Mouse (Mus musculus) megakaryocyte, adult 5-6 weeks (primary cell): ENCODE data around the gene Btbd9. TPM values are rescaled to one million over a fixed set of nuclear protein-coding genes. Genes with fewer than 3 reads are reported as not detected.

Experiments
- ATAC-seq: 2 replicates; pipeline ENCODE4 v1.8.0; 2016; ENCODE audit warnings: mild to moderate bottlenecking, inconsistent platforms; ENCODE audit not compliant: poor library complexity, severe bottlenecking
- total RNA-seq, 2 experiments: library from RNA; stranded (forward) in 1 of 2; stranded (reverse) in 1 of 2; fragments of 153-499, 151-499 nt in 1 of 2; fragments of 221-1000, 200-1000 nt in 1 of 2; gene quantifications; 2 replicates each; pipeline versions ENCODE4 v1.2.3 to v1.2.4; 2015 to 2017

The Btbd9 gene
- total RNA-seq, 2 experiments from 2014 or later = 15.5 to 21.0 TPM

DNA sequence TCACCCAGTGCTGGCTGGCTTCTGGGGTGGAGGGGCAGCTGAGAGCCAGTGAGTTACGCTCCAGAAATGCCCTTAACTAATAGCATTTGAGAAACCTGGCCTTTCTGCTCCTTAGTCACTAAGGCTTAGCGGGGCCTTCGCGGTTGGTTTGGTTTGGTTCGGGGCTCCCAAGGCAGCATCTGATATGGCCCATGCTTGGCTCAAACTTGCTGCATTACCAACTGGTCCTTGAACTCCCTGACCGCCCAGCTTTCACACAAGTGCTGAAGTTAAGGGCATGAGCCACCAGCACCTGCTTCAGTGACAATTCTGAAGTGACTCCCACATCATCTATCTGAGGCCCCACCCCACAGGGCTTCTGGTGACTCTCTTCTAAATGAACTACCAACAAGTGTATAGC, 28.0 kb upstream of the Btbd9 start:
- ATAC-seq = no peak

DNA sequence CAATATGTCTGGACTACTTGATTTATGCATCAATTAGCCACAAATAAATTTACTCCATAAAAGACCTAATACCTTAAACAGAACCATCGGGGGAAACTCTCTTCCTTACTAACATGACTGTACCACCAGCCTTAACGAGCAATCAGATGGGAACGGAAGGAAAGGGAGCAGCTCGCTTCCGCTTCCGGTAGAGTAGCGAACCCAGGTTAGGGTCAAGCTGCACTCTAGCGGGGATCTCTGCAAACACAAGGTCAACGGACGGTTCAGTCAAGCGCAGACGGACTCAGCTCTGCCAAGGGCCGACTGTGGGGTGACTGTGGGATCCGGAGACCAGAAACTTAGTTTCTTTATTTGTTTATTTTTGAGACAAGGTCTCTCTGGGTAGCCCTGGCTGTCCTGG, 25.9 kb upstream of the Btbd9 start:
- no peak for ATAC-seq

DNA sequence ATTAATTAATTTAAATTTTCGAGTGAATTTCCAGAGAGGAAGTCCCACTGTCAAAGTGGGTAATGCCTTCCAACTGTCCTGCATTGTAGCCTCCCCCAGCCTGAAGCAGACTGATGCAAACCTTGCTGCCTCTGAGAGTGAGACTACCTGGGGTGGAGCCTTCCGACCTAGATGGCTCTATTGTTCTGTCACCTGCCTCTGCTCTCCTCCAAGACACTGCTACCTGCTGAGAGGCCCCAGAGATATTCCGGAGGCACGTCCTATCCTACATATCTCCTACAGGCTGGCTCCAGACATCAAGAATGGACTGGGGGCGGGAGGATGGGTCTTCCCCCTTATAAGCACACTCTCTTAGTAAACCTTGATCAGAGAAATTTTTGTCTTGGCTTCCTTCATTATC, 22.0 kb upstream of the Btbd9 start:
- no peak for ATAC-seq

DNA sequence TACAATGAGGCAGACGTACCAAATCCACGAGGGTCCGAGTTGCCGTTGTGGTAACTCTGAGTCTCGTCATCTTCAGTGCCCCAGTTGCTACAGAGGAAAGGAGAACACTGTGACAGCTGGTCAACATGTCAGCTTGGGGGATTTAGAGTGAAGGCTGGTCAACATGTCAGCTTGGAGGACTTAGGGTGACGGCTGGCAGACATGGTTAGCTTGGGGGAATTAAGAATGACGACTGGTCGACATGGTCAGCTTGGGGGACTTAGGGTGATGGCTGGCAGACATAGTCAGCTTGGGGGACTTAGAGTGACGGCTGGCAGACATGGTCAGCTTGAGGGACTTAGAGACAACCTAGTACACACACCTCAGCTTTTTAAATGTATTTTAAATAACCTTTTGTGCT, 21.5 kb upstream of the Btbd9 start:
- no peak for ATAC-seq

DNA sequence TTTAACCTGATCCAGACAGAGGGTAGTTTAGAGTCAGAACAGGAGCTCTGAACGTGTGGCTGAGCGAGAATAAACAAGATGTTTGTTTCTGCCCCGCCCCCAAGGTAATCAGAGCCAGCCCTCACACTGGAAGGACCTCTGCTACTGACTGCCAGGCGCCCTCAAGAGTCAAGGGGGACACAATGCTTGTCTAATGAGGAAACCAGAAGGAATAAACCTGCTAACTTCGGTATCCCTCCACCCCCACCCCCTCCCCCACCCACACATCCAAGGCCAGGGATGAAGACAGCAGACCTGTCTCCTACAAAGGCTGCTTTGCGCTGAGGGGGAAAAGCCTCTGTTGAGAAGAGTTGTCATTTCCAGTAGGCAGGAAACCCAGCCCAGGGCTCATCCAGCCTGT, 18.6 kb upstream of the Btbd9 start:
- ATAC-seq = no peak

DNA sequence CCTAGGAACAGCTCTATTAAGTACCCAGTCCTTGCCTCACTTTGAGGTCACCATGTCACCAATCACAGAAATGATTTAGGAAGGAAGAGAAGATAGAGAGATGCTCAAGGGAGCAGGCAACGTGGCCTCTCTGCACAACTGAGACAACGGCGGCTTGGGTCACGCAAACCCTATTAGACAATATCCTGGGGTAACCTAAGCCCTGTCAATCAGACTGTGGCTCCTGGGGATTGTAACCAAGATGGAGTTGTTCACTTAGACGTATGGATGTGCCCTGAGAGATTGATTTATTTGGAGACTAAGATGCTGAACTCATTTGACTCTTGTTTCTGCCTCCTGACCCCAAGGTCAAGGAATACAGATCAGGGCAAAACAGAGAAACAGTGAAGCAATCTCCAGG, 18.1 kb upstream of the Btbd9 start:
- ATAC-seq = no peak

DNA sequence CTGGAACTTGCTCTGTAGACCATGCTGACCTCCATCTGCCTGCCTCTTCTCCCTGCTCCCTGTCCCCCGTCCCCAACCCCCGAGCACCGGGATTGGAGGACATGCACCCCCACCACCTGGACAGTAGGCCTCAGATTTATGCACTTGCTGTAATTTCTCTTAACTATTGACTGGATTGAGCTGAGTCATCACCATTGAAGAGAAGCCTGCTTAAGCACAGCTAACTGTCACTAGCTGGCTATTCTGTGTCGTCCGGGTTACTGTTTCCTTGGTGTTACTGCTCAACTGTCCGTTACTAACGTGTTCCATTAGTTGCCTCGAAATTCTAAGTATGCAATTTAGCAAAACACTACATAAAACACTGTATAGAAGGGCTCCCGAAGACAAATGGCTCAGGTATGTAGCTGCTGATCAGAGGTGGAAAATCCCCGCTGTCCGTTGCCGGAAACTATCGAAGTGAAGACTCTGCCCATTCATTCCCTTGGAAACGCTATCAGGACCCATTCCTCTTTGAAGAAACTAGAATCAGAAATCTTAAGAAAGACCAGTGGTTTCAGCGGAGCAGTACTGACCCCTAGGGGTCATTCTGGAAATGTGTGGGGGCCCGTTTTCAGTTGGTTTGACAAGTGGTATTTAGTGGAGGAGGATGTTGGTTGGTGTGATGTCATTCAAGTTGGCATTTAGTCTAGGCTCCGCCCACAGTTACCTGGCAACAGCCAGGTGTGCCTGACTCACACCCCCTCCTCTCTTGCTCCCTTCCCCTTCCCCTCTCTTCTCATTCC, 14.3 kb upstream of the Btbd9 start:
- ATAC-seq = peak; percentile 51; the same call in 1 of the 2 replicates

DNA sequence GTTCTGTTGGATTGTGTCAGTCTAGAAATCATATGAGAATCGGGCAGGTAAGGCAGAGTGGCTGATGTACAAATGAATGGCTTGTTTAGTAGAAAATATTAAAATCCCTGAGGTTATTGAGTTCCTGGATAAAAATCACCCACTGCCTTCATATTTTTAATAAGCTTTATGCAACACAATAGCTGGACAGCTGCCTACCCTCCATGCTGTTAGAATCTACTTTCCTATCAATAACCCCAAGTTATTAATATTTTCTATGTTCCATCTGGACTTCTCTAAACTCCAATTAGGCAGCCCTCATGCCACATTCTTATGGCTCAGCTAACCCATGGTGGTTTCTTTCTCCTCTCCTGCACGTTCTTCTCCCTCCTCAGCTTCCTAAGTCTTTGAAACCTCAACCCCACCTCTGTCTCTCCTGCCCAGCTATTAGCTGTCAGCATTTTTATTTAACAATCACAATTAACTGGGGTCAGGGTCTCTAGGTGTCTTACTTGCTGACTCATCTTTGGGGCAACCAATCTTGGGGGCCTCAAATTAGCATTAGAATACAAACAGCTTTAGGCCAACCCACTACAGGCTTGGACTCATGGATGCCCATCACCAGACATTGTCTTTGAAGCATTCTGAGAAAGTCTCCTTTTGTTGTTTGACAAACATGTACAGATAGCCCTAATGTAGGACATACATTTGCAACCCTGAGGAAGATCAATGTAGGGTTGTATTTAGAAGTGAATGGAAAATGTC, 7.1 kb upstream of the Btbd9 start:
- no peak for ATAC-seq

DNA sequence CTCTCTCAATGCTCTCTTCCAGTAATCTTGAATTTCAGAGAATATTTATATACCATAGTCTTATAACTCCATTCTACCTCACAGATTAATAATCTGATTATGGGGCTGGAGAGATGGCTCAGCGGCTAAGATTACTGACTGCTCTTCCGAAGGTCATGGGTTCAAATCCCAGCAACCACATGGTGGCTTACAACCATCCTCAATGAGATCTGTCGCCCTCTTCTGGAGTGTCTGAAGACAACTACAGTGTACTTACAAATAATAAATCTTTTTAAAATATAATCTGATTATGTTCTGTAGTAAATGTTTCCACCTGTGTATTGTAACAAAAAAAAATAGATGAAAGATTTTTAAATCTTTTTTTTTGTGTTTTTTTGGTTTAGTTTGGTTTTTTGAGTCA, 6.0 kb upstream of the Btbd9 start:
- ATAC-seq = no peak

DNA sequence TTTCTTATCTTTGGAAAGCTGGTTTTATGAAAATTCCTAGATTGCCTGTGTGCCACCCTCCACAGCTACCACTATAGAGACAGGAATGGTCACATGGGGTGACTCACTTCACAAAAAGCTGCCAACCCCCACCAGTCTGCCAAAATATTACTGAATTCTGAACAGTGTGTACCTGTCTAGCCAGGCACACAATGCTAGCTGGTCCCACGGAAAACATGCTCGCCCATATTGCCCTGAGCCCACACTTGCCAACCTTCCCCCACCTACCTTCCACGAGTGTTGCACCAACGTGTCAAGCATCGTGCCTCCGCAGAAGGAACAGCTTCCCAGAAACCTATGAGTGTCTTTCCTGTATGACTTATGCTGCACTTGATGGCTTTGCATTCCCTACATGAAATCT, 4.9 kb upstream of the Btbd9 start:
- no peak for ATAC-seq

DNA sequence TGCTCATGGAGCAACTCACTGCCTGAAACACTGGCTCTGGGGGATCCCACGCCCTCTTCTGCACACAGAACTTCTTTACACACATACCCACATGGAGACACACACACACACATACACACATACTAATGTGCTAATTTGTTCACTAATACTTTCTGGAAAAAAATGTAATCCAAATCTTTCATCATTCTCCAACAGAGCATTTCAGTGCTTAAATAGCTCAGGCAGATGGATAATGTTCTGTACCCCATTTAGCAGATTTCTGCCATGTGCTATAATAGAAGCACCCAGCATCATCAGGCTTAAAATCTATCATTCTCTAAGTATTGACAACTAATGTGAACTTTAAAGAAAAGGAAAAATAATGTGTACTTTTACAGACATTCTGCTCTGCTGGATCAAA, 4.5 kb upstream of the Btbd9 start:
- ATAC-seq = no peak

DNA sequence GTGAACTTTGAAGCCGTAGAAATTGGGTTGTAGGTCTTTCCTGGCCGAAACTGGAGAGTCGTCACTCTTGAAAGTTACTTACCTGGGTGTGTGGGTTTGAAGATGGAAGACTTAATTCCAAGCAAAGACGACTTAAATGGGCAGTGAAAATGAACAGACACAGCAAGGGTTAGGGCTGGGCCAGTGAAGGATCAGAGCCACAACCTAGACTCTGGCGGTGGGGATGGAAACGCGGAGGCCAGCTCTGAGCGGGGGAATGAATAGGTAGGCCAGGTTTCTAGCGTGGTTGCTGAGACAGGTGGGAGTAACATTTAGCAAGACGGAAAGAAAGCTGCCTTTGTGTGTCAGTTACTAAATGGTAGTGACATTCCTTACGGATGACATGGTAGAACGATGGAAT, 658 bp upstream of the Btbd9 start:
- ATAC-seq = no peak

DNA sequence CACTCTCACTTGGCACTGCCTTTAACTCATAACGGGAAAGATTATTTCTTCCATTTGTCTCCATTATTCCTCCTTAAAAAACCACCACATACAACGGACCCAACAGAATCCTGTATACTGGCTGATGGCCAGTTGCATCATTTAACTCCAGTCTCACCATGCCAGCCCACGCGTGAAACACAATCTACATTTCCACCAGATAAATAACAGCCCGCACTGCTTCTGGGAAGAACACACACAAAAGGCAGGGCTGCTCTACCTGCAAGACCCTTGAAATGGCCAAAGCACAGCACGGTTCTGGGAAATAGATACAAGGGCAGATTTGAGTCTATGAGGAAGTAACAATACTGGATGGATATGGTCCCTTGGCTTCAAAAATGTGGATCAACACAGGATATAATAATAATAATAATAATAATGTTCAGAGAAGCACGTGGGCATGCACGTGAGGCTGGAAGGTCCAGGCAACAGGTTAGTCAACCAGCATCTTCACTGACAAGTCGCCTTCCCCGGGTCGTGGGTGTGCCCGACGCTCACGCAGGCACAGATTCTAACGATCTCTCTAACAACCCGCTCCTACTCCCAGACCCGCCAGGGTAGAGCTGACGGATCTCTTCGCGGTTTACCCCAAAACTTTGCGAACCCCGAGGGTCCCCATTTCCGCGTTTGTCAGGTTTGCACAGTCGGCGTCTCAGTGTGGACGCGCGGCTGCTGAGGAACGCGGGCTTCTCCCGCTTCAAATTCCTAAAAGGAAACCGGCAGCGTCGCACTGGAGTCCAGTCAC, 975 bp downstream of the Btbd9 start:
- no peak for ATAC-seq

DNA sequence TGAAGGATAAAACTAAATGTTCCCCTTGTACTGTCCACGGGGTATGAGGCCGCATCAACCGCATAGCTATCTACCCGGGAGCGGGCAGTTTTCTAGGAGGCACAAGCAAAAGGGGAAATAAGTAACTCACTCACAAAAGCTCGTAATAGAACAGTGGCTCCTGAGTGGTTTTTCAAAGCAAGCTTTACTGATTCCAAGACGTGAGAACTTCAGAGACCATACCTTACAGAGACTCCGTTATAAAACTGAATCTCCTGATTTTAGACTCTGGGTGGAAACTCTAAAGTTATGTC, 1.6 kb downstream of the Btbd9 start:
- 0 out of 2 replicates have a peak, but pooled peaks have one; percentile 25 for ATAC-seq

DNA sequence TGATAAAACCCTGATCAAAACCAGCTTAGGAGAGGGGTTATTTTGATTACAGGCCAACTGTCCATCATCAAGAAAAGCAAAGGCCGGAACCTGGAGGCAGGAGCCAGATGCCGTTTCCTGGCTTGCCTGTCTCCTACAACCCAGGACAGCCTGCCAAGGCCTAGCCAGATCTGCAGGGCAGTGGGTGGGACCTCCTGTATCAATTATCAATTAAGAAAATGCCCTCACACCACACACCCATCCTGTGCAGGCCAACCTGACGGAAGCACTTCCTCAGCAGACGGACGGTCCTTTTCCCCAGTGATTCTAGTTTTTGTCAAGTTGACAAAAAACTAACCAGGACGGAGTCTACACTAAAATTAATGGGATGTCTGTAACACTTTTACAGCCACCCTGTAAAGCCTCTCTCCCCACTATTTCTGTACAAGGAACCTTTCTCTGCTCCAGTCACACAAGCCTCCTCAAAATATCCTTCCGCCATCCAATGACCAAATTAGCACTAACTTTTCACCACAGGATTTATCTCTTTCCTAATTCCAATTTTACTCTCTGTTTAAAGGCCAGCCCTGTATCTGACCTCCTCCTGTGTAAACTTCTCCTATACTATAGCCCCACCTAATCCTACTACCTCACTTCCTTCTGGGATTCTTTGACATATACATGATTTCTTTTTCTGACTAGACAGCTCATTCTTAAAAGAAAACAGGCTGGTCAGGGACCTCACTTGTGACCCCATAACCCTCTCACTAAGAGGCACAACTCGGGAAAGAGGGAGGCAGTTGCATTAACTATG, 2.1 kb downstream of the Btbd9 start:
- ATAC-seq = no peak

DNA sequence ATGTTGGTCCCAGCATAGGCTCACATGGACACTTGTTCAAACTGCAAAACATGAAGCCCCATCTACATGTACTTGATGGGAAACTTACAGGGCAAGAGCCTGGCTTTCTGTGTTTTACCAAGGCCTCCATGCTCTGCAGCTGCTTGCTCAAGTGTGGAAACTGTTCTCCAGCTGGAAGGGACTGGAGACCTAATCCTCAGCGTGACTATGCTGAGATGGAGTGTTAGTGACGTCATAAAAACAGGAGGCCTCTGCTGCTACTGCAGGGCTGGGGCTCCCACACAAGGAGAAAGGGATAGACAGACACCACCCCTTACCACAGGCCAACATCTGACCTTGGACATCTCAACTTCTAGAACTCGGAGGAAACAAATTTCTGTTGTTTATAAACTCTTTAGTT, 5.3 kb downstream of the Btbd9 start:
- no peak for ATAC-seq

DNA sequence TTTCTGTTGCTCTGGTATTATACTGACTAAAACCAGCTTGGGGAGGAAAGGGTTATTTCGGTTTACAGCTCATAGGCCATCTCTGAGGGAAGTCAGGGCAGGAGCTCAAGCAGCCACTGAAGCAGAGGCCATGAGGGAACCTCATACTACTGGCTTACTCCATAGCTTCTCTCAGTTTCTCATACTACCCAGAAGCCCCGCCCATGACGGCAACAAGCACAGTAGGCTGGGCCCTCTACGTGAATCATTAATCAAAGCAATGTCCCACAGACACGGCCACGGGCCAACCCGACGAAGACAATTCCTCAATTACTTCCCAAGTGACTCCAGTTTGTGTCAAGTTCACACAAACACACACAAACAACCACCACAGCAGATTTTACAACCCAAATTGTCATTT, 6.1 kb downstream of the Btbd9 start:
- no peak for ATAC-seq

DNA sequence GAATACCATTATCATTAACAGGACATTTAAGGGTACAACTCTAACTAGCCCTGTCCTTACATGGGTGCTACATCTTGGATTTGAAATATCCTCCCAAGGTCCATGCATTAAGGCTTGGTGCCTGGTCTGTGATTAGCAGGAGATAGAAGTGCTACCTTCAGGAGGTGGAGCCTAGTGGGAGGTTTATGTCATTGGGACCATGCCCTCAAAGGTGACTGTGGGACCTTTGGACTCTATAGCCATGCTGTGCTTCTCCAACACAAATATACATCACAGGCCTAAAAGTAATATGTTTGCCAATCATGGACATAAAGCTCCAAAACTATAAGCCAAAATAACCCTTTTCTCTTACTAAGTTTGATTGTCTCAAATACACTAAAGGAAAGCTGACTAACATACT, 7.8 kb downstream of the Btbd9 start:
- ATAC-seq = no peak

DNA sequence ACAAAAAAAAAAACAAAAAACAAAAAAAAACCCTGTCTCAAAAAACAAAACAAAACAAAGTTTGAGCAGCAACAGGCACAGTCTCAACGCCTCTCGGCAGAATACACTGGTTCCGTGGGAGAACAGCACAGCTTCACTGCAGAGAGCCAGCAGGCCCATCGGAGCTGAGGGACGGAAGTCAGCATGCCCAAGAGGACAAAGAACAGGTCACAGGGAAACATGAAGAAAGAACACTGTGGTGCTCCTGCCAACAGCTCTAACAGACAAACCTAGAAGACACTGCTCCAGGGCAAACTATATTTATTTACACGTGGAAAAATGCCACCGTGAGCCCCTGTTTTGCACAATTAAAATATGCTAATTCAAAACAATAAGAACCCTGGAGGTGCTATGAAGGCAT, 11.3 kb downstream of the Btbd9 start:
- no peak for ATAC-seq

DNA sequence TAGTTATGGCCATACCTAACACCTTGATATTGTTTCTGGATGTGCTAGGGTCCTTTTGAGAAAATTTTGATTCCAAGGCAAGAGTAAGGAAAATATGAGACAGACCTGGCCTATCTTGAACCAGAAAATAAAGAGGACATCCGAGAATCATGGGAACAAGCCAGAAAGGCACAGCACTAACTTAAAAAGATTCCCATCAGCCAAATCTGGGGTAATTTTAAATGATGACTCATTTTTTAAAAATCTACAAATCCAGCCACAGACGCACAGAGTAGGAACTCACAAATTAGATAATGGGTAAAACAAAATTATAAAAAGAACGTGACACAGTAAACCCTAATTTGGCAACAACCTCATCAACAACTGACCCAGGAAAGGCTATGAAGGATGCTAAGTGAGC, 11.9 kb downstream of the Btbd9 start:
- no peak for ATAC-seq

DNA sequence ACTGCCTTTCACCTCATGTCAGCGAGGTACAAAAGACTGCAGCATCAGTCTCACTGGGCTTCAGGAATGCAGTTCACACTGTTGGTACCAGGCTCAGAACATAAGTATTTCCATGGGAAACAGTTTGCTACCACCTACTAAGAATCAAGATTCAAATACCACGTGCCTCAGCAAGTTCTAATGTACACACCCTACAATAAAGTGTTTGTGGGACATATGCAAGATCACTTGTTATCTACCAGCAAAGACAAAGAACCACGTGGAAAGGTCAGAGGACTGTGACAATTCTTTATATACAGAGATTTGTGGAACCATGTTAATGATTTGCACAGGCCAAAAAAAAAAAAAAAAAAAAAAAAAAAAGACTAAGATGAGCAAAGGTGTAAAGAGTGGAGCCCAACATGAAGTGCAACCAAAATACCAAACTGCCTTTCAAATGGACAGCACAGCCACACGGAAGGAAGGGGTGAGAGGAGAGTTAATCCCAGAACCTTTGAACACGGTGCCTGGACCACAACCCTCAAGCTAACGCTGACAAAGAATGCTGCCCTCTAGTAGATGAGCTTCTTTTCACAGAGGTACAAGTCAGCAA, 12.7 kb downstream of the Btbd9 start:
- no peak for ATAC-seq
